Mouse (Mus musculus) adrenal gland, adult (tissue): ENCODE measurements around the gene Lce3e.

Experiments
- DNase-seq, 2 experiments: peaks; one replicate each; pipeline ENCODE4 v3.0.0; 2022 to 2023; ENCODE audit warnings: low spot score in 1 of 2; ENCODE audit not compliant: inconsistent age in 2 of 2

The Lce3e gene

GRCm38 (mm10) chr3:92966761-92967160 is at the start of gene Lce3e:
Gene Lce3e (plus strand): TSS chr3:92967061.
- no peak for DNase-seq

- DNase-seq, result peak; percentile 6 to 60
Measured at GRCm38 (mm10) chr3:92920364-92920763, 46.5 kb upstream of the Lce3e start.

- no peak for DNase-seq
Measured at GRCm38 (mm10) chr3:92926130-92926529, 40.7 kb upstream of the Lce3e start, which contains the start of gene Lce3a. Gene Lce3a (minus strand): TSS chr3:92926230.

GRCm38 (mm10) chr3:92932679-92933078 is 34.2 kb upstream of the Lce3e start, which contains the start of gene Lce3b:
Gene Lce3b (plus strand): TSS chr3:92932979.
- no peak for DNase-seq

- no peak for DNase-seq
Measured at GRCm38 (mm10) chr3:92944186-92944585, 22.7 kb upstream of the Lce3e start, which contains the start of gene Lce3c. Gene Lce3c (plus strand): TSS chr3:92944486.

GRCm38 (mm10) chr3:92957090-92957489 is 9.8 kb upstream of the Lce3e start, which contains the start of gene Lce3d:
Gene Lce3d (plus strand): TSS chr3:92957390.
- DNase-seq, result no peak

GRCm38 (mm10) chr3:92978484-92978883 is 11.6 kb downstream of the Lce3e start:
- DNase-seq, result no peak

GRCm38 (mm10) chr3:92991926-92992325 is 25.1 kb downstream of the Lce3e start, which contains the start of gene Lce3f:
Gene Lce3f (plus strand): TSS chr3:92992226.
- DNase-seq, result no peak

- peak; percentile 52 to 81 for DNase-seq
Measured at GRCm38 (mm10) chr3:92998691-92999090, 31.8 kb downstream of the Lce3e start.

GRCm38 (mm10) chr3:93000621-93001020 is 33.8 kb downstream of the Lce3e start:
- DNase-seq, result no peak

GRCm38 (mm10) chr3:93002843-93003242 is 36.0 kb downstream of the Lce3e start:
- DNase-seq, result no peak

- DNase-seq, result peak; percentile 11 to 38
Measured at GRCm38 (mm10) chr3:93014378-93014801, 47.5 kb downstream of the Lce3e start.

- no peak for DNase-seq
Measured at GRCm38 (mm10) chr3:93014871-93015270, 48.0 kb downstream of the Lce3e start.

GRCm38 (mm10) chr3:93015460-93016104 is 48.7 kb downstream of the Lce3e start, which contains the start of gene Crct1:
Gene Crct1 (minus strand): TSS chr3:93015687.
- no peak for DNase-seq
